Mouse (Mus musculus): Measurements from ENCODE around the gene Dcst2.
A peak's percentile ranks its signal among the peaks of the same experiment; 100 is the strongest.

Gene Dcst2

DNA sequence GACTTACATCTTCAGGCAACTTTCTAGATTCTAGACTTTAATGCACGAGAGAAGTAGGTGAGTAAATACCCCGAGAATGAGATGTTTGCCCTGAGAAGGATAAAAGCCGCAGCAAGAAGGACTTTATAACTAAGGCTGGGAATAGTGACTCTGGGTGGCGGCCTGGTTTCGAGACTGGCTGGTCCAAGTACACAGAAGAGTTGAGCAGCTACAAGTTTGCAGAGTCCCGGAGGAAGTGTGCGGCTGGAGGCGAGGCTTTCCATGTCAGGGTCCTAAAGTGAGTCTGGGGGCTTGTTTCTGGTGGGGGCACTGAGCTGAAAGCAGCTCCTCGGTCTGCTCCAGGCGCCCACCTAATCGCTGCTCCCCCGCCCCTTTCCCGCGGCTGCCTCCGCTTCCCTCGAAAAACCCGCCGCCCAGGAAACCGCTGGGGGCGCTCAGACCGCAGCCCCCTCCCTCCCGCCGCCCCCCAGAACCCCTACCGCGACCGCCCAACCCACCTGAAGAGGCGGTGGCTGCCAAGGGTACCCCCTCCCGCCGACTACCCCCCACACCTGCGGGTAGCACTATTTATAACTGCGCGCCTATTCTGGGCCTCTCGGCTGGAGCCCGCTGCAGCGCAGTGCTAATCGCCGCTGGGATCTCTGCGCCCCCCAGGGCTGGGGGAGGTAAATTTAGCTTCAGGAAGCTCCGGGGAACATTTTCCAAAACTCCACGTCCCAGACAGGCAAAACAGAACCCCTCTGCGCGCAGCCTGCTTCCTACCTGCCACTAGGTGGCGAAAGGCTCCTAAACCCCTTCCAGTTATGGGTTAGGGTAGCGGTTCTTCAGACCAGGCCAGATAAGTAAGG, 34.3 kb downstream of the Dcst2 start:
- Histone ChIP-seq H3K9me3 (ENCODE audit: low read length) (no peaks in the 10 kb centered on the region), H3K36me3 (ENCODE audit: insufficient read depth, low read length) (no peaks in the 10 kb centered on the region), H3K4me3 (replicated peaks; ENCODE audit: low read length) (peak overlapping the region; percentile 84), H3K27me3 (ENCODE audit: insufficient read depth, low read length) (peaks cover 35% of the 10 kb centered on the region), H3K4me1 (replicated peaks; ENCODE audit: low read depth, low read length) (peaks cover 56% of the 10 kb centered on the region)
- TF ChIP-seq CTCF (conservative IDR thresholded peaks at IDR 0.05; ENCODE audit: low read length) (peak; percentile 94), NANOG (IDR thresholded peaks at IDR 0.05; ENCODE audit: borderline replicate concordance, low read length) (no peak)

- H3K4me3 ChIP-seq (replicated peaks; ENCODE audit: low read length) = peak overlapping the region; percentile 84
- no peak for TF ChIP-seq POU5F1 (IDR thresholded peaks at IDR 0.05; ENCODE audit: borderline replicate concordance, low read length)
- TF ChIP-seq CTCF (conservative IDR thresholded peaks at IDR 0.05; ENCODE audit: low read length) = no peak
- no peak for TF ChIP-seq NANOG (IDR thresholded peaks at IDR 0.05; ENCODE audit: borderline replicate concordance, low read length)
- H3K9me3 ChIP-seq (ENCODE audit: low read length) = no peaks in the 10 kb centered on the region
- peaks cover 50% of the 10 kb centered on the region for H3K4me1 ChIP-seq (replicated peaks; ENCODE audit: low read depth, low read length)
- H3K27me3 ChIP-seq (ENCODE audit: insufficient read depth, low read length) = peaks cover 29% of the 10 kb centered on the region
- peaks cover 5% of the 10 kb centered on the region for H3K36me3 ChIP-seq (ENCODE audit: insufficient read depth, low read length)
Observed at GRCm38 (mm10) chr3:89396654-89397005, 34.9 kb downstream of the Dcst2 start.

DNA sequence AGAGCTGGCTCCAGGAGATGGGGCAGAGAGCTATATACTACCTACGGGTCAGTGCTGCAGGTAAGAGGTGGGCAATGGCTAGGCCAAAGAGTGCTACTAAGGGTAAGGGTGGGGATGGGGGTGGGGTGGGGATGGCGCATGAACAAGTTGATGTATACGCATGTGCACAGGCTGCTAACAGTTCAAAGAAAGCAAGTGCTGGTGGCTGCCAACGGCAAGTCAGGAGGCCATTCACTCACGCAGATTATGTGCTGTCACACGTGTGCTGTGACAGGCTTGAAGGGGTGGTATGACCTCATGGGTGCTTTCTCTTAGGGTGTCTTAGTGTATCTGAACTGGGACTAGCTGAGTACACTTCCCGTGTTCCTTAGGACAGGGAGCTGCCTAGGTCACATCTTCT, 39.6 kb downstream of the Dcst2 start:
- peaks cover 37% of the 10 kb centered on the region for H3K4me1 ChIP-seq (replicated peaks; ENCODE audit: low read depth, low read length)
- peaks cover 52% of the 10 kb centered on the region for H3K36me3 ChIP-seq (ENCODE audit: insufficient read depth, low read length)
- H3K4me3 ChIP-seq (replicated peaks; ENCODE audit: low read length) = no peak overlapping the region
- H3K9me3 ChIP-seq (ENCODE audit: low read length) = no peaks in the 10 kb centered on the region
- TF ChIP-seq POU5F1 (IDR thresholded peaks at IDR 0.05; ENCODE audit: borderline replicate concordance, low read length) (no peak), CTCF (conservative IDR thresholded peaks at IDR 0.05; ENCODE audit: low read length) (no peak), NANOG (IDR thresholded peaks at IDR 0.05; ENCODE audit: borderline replicate concordance, low read length) (no peak)
- H3K27me3 ChIP-seq (ENCODE audit: insufficient read depth, low read length) = peaks cover 6% of the 10 kb centered on the region; the same call in 1 of the 2 replicates

DNA sequence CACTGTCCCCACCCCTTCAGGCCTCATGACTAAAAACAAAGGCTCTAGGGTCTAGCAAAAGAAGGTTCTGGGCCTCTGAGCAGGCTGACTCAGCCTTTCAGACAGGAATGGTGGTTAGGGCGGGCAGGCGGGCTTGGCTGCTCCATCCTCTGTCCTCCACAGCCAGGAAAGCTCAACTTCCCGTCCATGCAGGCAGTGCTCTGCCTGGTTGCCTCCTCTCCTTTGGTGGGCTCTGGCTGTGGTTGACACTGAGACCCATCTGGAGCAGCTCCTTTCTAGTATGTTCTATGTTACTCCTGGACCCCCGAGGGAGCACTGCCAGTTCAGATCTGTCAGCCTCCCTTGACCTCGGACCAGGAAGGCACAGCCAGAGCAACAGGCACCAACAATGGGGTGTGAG, 40.9 kb downstream of the Dcst2 start, which contains the start of gene Lenep:
Lenep (minus strand) TSS at position 101 of the 400 bp plus-strand sequence.
- Histone ChIP-seq H3K4me1 (replicated peaks; ENCODE audit: low read depth, low read length) (peaks cover 39% of the 10 kb centered on the region), H3K36me3 (ENCODE audit: insufficient read depth, low read length) (peaks cover 64% of the 10 kb centered on the region), H3K4me3 (replicated peaks; ENCODE audit: low read length) (no peak within 1 kb of the TSS), H3K27me3 (ENCODE audit: insufficient read depth, low read length) (peaks cover 2% of the 10 kb centered on the region; the same call in 1 of the 2 replicates), H3K9me3 (ENCODE audit: low read length) (no peaks in the 10 kb centered on the region)
- TF ChIP-seq NANOG (IDR thresholded peaks at IDR 0.05; ENCODE audit: borderline replicate concordance, low read length) (no peak), POU5F1 (IDR thresholded peaks at IDR 0.05; ENCODE audit: borderline replicate concordance, low read length) (no peak), CTCF (conservative IDR thresholded peaks at IDR 0.05; ENCODE audit: low read length) (no peak)

- H3K36me3 ChIP-seq (ENCODE audit: insufficient read depth, low read length) = peaks cover 67% of the 10 kb centered on the region
- H3K9me3 ChIP-seq (ENCODE audit: low read length) = no peaks in the 10 kb centered on the region
- no peak overlapping the region for H3K4me3 ChIP-seq (replicated peaks; ENCODE audit: low read length)
- TF ChIP-seq POU5F1 (IDR thresholded peaks at IDR 0.05; ENCODE audit: borderline replicate concordance, low read length) (no peak), CTCF (conservative IDR thresholded peaks at IDR 0.05; ENCODE audit: low read length) (no peak), NANOG (IDR thresholded peaks at IDR 0.05; ENCODE audit: borderline replicate concordance, low read length) (no peak)
- peaks cover 59% of the 10 kb centered on the region for H3K4me1 ChIP-seq (replicated peaks; ENCODE audit: low read depth, low read length)
- H3K27me3 ChIP-seq (ENCODE audit: insufficient read depth, low read length) = no peaks in the 10 kb centered on the region
Observed at GRCm38 (mm10) chr3:89406887-89407286, 45.1 kb downstream of the Dcst2 start.

GRCm38 (mm10) chr3:89408448-89408847, 46.7 kb downstream of the Dcst2 start:
- Histone ChIP-seq H3K4me3 (replicated peaks; ENCODE audit: low read length) (peak overlapping the region; percentile 70), H3K4me1 (replicated peaks; ENCODE audit: low read depth, low read length) (peaks cover 53% of the 10 kb centered on the region), H3K27me3 (ENCODE audit: insufficient read depth, low read length) (no peaks in the 10 kb centered on the region), H3K9me3 (ENCODE audit: low read length) (no peaks in the 10 kb centered on the region), H3K36me3 (ENCODE audit: insufficient read depth, low read length) (peaks cover 58% of the 10 kb centered on the region)
- TF ChIP-seq NANOG (IDR thresholded peaks at IDR 0.05; ENCODE audit: borderline replicate concordance, low read length) (no peak), CTCF (conservative IDR thresholded peaks at IDR 0.05; ENCODE audit: low read length) (0 out of 2 replicates have a peak, but pooled peaks have one; percentile 5)

DNA sequence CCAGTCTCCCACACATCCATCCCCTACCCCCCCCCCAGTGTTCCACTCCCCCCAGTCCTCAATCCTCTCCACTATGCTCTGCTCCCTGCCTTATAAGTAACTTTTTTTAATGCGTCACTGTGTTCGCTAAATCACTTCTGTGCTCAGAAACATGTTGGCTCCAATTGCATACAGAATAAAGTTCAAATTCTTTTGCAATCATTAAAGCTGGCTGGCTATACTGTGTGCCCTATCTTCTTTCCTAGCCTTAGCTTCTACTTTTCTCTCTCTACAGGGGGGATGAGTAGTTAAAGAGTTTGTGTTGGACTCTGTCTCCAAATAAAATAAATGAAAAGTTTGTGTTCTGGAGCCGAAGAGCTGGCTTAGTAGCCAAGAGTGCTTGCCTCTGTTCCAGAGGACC, 47.9 kb downstream of the Dcst2 start:
- no peaks in the 10 kb centered on the region for H3K9me3 ChIP-seq (ENCODE audit: low read length)
- peaks cover 58% of the 10 kb centered on the region for H3K36me3 ChIP-seq (ENCODE audit: insufficient read depth, low read length)
- H3K27me3 ChIP-seq (ENCODE audit: insufficient read depth, low read length) = no peaks in the 10 kb centered on the region
- H3K4me1 ChIP-seq (replicated peaks; ENCODE audit: low read depth, low read length) = peaks cover 55% of the 10 kb centered on the region
- H3K4me3 ChIP-seq (replicated peaks; ENCODE audit: low read length) = no peak overlapping the region
- no peak for TF ChIP-seq CTCF (conservative IDR thresholded peaks at IDR 0.05; ENCODE audit: low read length)
- no peak for TF ChIP-seq NANOG (IDR thresholded peaks at IDR 0.05; ENCODE audit: borderline replicate concordance, low read length)
- TF ChIP-seq POU5F1 (IDR thresholded peaks at IDR 0.05; ENCODE audit: borderline replicate concordance, low read length) = no peak

- peaks cover 59% of the 10 kb centered on the region for H3K4me1 ChIP-seq (replicated peaks; ENCODE audit: low read depth, low read length)
- peaks cover 58% of the 10 kb centered on the region for H3K36me3 ChIP-seq (ENCODE audit: insufficient read depth, low read length)
- no peaks in the 10 kb centered on the region for H3K9me3 ChIP-seq (ENCODE audit: low read length)
- H3K4me3 ChIP-seq (replicated peaks; ENCODE audit: low read length) = peak overlapping the region; percentile 85
- H3K27me3 ChIP-seq (ENCODE audit: insufficient read depth, low read length) = no peaks in the 10 kb centered on the region
- no peak for TF ChIP-seq NANOG (IDR thresholded peaks at IDR 0.05; ENCODE audit: borderline replicate concordance, low read length)
- TF ChIP-seq CTCF (conservative IDR thresholded peaks at IDR 0.05; ENCODE audit: low read length) = no peak
- no peak for TF ChIP-seq POU5F1 (IDR thresholded peaks at IDR 0.05; ENCODE audit: borderline replicate concordance, low read length)
Observed at GRCm38 (mm10) chr3:89410864-89411263, 49.1 kb downstream of the Dcst2 start.

All from E14TG2a.4 (cell line).